Mouse (Mus musculus): ENCODE results near the gene Omt2b. TPM values are rescaled to one million over a fixed set of nuclear protein-coding genes. Genes with fewer than 3 reads are reported as not detected.
"Not testable (repeated sequence)": the region's sequence is repeated elsewhere in the genome, so short reads cannot be mapped to it uniquely, and the experiment has no call there.

The Omt2b gene
- total RNA-seq, 2 experiments from 2014 or later, result not detected

DNA sequence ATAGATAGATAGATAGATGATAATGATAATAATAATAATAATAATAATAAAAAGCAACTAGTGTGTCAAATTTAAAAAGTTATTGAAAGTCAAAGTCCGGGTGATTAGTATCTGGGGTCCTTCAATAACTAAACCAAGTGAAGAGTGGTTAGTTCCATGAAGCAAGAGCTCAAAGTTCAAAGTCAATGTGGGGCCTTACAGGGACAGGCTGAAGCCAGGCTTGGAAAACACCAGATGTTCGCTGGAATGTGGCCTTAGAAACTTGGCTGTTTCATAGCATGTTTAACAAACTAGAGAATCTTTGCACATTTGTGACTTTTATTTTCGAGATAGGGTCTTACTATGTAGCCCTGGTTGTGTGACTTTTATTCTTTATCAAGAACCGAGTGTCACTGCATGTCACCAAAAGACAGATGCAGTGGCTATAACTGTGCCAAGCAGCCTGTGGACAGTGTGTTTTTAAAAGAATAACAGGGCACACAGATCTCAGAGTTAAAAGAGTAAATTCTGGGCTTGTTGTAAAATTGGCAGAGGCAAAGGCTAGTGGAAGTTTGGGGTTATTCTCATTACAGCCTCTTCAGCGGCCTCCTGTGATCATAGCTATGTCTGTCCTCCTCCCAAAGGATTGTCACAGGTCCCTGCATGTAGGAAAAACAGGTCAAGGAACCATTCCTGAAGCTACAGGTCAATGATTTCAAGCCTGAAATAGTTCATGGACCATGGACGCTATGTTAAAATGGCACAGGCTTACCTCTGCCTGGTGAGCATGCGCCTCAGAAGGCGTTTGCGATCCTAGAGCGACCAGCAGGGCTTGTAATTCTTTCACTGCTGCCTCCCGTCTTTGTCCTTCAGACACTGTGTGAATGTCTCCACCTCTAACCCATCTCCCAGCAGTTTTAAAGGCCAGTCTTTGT lies 27.5 kb downstream of the Omt2b start:
- DNase-seq, result no peak

DNA sequence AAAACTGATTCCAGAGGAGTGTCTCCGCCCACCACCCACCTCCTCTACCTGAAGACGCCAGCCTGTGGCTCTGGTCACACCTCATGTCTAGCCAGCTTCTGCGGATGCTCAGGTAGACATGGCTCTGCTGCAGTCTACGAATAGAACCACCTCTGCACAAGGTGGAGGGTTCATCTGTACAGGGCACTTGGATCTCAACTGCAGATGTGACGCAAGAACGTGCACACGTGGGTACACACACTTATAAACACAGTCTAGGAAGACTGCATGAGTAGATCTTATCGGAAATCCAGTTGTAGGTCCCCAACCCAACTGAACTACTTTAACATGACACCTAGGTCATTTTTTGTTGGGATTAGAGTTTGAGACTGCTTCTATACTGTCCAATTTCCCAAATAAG lies 28.2 kb downstream of the Omt2b start, which contains the start of gene Gsta2:
Gene Gsta2 (minus strand): TSS at position 178 of the 400 bp plus-strand sequence.
- no peak for DNase-seq

DNA sequence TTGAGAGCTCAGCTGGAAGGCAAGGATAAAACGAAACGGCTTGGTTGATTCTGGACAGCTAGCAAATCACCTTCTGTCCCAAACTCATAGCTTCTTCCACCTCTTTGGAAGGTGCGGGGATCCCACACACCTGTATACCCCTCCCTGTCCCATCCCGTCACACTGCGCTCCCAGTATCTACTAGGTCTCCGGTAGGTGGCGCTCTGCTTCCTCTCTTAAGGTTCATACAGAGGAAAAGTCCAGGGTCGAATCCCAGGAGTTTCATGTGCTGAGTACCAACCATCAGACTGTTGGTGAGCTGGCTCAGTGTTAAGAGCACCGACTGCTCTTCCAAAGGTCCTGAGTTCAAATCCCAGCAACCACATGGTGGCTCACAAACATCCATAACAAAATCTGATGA lies 30.7 kb downstream of the Omt2b start:
- peak; percentile 77 for DNase-seq

DNA sequence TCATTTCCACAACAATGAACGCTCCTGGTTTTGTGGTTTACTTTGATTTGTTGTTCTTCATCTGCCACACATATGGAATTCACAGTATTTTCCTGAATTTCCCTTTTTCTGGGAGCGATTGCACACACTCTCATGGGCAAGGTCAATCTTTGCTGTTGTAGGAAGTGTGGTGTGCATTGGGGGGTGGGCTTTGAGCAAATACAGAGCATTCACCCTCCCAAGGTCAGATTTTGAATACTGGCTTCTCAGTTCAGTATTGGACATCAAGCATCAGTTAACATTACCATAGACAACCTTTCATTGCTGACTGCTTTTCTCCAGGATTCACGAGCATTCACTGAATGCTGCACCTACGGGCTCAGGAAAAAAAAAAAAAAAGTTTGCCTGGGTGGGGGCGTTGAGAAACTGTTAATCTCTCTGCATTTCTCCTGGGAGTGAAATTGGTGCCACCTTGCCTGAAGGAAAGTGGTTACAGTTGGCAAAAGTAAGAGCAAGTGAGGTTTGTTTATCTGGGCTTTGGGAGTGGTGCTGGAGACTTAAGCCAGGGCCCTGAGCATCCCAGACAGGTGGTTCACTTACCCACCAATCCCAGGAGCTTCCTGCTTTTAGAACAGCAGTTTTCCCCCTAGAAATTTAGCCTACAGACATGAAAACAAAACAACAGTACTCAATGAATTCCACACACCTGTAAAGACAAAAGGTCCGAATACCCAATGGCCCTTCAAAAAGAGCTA lies 32.5 kb downstream of the Omt2b start:
- no peak for DNase-seq

DNA sequence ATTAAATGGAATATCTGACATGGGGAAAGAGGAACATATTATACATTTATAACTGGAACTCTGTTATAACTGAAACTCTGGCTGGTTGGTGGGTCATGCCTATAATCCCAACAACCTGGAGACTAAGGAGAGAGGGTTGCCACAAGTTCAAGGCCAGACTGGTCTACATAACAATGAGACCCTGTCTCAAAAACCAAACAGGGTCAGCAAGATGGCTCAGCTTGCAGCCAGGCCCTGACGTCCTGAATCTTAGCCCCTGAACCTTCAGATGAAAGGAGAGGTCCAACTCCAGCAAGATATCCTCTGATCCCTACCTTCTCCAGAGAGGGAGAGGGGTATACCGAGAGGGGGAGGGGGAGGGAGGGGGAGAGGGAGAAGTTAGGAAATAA lies 33.1 kb downstream of the Omt2b start:
- no peak for DNase-seq

DNA sequence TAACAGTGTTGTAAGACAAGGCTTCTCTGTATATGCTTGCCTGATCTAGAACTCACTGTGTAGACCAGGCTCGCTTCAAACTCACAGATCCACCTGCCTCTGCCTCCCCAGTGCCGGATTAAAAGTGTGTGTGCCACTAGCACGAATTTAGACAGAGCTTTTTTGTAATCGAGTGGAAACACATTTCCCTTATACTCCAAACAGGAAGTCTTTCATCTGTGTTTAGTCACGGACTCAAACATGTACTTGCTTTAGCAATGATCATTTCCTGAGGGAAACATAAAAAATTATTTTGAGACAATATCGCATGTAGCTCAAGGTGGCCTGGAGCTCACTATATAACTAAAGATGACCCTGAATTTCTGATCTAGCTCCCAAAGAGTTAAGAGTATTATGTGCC lies 36.0 kb downstream of the Omt2b start:
- DNase-seq, result no peak

DNA sequence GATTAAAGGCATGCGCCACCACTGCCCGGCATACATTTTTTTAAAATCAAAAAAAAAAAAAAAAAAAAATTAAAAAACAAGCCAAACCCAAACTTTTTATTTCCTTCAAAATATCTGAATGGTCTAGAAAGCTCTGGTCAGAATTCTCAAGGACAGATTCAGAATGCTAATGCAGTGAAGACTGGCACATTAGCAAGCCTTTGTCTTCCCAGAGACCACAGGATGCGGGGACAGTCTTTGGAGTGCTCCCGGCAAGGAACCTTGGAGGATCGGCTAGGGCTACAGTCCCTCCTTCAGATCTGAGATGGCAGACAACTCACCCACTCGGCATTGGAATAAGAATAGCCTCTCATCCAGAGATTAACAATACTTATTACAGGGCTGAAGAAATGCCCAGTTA lies 37.3 kb downstream of the Omt2b start:
- DNase-seq, result no peak

DNA sequence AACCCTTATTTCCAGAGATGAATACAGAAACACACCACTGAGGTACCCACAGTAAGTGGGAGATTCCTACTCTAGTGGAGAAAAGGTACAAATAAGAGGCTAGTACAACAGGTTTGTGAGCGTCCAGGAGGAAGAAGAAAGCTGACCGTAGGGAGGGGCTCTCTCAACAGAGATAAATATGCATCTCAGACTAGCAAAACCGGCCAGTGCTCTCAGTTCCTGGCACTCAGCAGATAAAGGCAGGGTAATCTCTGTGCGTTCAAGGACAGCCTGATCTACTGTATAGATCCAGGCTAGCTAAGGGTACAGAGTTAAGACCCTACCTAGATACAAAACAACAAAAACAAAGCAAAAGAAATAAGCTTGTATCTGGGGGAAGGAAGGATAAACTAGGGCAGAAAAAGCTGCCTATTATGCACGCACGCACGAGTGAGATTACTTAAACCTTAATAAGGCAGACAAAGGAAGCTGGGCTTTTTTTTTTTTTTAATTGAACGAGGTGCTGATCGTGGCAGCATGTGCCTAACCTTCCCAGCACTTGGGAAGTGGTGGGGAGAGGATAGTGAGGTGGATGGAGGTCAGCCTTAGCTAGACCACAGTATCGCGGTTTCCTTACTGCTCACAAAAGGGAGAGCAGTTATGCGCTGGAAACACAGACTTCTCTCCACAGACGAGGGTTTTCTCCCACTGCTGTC lies 38.6 kb downstream of the Omt2b start:
- DNase-seq, result no peak

DNA sequence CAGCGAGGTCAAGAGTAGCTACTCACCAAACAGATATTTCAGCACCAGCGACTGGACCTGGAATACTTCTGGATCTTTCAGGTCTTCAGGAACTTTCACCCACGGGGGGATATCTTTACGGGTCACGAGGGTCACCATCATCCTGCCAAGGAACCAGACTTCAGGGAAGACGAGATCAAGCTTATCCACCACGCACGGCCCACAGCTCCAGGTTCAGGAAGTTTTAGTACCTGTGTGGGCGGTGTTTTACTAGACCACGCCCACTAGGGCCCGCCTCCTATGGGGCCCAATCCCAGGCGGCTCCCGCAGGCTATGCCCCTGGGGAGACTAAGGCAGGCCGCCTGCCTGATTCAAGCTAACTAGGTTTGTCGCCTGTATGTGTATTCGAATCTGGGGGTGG lies 40.6 kb downstream of the Omt2b start, which contains the start of gene Dppa5a:
Gene Dppa5a (minus strand): TSS at position 219 of the 400 bp plus-strand sequence.
- not testable (repeated sequence) for DNase-seq

DNA sequence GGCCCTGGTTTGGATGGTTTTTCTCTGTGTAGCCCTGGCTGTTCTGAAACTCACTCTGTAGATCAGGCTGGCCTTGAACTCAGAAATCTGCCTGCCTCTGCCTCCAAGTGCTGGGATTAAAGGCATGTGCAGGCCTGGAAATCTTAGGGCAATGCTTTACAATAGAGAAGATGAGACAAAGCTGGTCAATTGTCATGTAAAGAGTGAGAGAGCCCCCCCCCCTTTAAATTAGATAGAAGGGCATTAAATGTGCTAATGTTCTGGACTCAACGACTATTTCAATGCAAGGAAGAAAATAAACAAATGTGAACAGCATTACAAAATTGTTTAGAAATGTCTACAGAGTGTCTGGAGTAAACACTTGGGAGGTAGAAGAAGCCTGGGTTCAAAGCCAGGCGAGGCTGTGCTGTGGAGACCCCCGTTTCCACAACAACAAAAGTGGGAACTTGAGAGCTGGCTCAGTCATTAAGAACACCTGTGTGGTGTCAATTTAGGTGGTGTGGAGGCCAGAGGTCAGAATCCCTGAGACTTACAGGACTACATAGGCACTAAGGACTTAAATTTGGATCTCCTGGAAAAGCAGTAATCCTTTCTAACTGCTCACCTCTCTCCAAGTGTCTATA lies 41.4 kb downstream of the Omt2b start:
- no peak for DNase-seq

DNA sequence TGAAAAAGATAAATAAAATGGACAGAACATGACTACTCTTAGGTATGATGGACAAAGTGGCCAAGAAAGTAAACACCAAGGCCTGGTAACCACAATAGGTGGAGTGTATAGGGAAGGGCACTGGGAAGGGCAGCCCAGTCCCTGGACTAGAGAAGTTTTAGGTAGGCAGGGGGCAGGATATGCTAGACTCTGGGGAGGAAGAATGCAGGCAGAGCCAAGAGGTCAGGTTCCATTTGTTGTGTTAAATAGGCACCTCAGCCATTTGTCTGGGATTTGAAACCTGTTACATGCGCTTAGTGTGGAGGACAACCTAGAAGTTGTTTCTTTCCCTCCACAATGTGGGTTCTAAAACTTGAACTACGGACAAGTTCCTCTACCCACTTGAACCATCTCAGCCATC lies 42.0 kb downstream of the Omt2b start:
- no peak for DNase-seq

DNA sequence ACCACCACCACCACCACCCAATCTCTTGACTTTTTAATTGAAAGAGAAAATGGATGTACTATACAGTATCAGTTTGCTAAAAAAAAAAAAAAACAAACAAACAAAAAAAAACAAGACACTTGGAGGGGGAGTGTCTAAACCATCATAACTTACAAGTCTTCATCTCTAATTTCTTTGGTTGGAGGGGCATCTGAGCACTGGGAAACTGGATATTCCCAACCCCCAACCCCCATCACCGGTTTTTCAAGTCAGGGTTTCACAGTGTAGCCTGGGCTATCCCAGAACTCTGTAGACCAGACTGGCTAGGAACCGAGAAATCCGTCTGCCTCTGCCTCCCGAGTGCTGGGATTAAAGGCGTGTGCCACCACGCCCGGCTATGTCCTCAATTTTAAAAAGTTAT lies 42.4 kb downstream of the Omt2b start:
- no peak for DNase-seq

DNA sequence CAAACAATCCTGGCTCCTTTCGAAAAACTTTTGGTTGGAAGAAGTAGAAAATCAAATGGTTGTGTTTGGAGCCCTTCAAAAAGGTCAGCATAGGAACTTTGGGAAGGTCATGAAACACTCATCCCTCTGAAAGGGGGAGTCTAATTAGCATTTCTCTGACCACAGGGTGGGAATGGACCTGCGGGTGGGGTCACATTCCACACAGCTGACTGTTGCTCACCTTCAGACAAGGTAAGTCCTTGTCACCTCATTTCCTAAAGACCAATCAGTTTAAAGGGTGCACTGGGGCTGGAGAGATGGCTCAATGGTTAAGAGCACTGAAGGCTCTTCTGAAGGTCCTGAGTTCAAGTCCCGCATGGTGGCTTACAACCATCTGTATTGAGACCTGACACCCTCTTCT lies 44.1 kb downstream of the Omt2b start:
- no peak for DNase-seq

DNA sequence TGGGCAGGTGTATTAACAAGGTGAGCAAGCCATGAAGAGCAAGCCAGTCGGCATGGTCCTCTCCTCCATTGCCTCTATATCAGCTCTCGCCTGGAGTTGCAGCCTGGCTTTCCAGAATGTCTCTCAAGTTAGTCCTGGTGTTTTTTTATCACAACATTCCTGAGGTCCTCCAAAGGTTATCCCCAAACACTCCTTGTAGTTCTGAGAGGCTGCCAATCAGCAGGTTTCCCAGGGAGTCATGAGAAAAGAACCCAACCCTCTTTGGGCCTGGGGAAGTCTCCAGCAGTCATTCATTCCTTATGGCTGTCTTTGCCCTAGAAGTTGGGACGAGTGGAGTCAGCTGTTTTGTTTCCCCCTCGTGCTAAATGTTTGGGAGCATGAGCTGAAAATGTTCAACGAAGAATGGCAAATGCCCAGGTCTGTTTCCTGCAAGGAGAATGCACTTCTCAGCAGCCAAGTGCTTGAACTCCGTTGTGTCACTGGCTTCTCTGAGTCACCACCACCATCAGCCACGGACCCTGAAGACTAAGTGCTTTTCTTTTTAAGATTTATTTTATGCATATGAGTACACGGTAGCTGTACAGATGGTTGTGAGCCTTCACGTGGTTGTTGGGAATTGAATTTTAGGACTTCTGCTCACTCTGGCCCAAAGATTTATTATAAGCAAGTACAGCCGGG lies 45.6 kb downstream of the Omt2b start:
- DNase-seq, result no peak

DNA sequence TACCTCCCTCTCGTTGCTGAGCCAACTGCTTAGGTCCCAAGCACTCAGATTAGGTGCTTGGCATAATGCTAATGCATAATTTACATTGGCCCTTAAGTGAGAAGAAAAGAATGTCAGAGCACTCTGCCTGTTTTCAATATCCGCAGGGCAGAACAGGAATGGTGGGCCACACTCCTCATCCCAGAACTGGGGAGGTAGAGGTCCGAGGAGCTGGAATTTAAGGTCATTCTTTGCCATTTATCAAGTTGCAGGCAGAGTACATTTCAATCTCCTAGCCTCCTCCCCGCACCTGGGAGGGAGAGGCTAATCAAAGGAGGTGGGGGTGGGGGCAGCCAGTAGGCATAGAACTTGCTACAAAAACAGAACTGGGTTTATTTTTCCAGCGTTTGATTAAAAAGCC lies 47.0 kb downstream of the Omt2b start:
- DNase-seq, result no peak

DNA sequence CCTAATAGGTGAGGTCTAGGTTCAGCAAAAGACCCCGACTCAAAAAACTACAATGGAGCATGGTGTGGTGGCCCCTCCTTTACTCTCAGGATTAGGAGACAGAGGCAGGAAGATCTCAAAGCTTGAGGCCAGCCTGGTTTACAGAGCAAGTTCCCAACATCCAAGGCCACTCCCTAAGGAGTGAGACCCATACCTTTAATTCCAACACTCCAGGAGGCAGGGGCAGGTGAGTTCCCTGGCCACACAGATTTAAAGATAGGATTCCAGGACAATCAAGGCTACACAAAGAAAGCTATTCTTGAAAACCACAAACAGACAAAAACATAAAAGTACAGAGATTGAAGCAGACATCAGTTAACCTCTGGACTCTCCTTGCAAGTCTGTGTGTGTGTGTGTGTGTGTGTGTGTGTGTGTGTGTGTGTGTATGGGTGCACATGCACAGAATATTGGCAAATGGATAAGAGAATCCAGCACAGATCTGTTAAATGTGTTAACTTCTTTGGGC lies 47.5 kb downstream of the Omt2b start:
- DNase-seq, result no peak

DNA sequence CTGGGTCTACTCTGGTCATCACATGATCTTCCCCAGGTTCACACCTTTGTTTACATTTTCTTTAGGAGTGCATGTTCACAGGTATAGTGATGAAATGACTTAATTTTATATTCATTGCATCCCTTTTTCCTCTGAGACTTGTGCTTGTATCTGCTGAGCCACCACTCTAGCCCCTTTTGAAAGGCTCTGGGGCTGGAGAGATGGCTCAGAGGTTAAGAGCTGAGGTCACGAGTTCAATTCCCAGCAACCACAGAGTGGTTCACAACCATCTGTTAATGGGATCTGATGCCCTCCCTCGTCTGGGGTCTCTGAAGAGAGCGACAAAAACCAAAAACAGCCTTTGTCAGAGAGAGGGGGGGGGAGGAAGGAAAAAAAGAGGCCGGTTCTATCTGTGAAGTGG lies 48.1 kb downstream of the Omt2b start:
- DNase-seq, result no peak

DNA sequence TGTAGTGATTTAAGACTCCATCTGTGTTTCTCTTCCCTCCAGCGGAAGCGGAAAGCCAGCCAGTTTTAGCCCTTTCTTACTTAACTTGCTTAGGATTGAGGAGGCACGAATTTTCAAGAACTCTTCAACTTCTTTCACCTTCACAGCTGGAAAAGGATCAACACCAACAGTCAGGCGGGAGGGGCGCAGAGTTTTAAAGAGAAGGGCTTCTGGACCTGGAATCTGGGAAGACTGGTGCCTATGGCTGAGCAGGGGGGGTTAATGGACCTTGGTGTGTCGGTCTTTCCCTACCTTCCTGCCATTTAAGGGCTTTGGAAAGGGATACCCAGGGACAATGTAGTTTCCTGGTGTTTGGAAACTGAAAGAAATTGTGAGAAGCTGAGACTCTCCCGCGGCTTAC lies 50.2 kb downstream of the Omt2b start:
- no peak for DNase-seq

DNA sequence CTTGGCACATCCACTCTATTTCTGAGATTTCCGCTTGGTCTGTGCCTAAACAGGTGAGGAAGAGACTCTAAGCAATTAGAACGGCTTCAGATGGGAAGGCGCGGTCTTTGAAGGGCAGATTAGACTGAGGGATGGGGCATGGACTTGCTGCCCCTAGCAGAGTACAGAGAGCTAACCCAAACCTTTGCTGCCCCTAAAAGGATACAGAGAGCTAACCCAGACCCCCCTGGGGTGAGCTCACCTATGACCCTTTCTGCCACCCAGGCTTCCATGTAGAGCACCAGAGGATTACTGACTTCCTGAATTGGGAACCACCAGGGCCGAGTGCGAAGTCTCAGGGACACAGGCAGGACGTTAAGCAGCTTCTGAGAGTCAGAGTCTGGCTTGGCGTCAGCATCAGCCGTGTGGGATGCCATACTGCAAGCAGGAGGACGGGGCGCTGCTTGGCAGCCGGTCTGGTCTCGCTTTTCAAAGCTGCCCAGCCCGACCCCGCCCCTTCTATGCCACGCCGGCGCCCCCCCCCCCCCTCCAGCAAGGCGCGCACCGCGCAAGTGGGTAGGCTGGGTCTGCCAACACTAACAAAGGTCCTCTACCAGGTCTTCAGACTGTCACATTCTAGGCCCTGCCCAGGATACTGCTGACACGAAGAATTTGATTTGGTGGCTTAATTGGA lies 50.9 kb downstream of the Omt2b start, which contains the start of gene Ooep:
Gene Ooep (minus strand): TSS at position 613 of the 673 bp plus-strand sequence.
- DNase-seq, result peak; percentile 21

Data from heart, postnatal 4 days (tissue).